Mouse (Mus musculus): ENCODE results near the gene Kif27. TPM values are rescaled to one million over a fixed set of nuclear protein-coding genes. Genes with fewer than 3 reads are reported as not detected.
A peak's percentile ranks its signal among the peaks of the same experiment; 100 is the strongest.

The Kif27 gene
- polyA plus RNA-seq, 1 experiment from 2014 or later = 1.9 TPM

DNA sequence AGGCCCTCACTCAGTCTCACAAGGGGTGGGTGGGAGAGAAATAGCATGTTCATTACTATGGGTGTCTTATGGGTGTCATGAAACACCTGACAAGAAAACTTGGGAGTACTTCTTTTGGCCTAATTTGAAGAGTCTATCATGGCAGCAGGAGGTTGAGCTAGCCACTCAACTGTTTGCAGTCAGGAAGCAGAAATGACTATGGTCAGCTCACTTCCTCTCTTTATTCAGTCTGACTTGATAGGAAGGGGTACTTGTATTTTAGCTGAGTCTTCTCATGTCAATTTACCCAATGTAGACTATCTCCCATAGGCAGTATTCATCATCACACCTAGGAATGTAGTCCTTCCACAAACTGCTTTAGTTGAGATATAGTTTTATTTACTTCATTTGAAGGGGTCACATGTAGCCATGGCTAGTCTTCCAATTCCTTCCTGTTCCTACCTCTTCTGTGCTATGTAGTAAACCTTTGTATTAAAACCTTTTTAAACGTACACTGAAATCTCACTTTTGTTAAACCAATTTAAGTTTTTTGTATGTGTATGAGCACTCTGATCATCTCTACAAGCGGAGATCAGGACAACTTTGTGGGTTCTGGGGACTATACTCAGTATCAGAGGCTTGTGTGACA, 30.5 kb upstream of the Kif27 start:
- Histone ChIP-seq H3K9ac (ENCODE audit: low read depth, low read length) (no peak overlapping the region), H3K27me3 (ENCODE audit: control insufficient read depth, insufficient read depth, low read depth, low read length) (no peaks in the 10 kb centered on the region), H3K9me3 (replicated peaks; ENCODE audit: control insufficient read depth, low read length, poor library complexity, severe bottlenecking) (no peaks in the 10 kb centered on the region), H3K4me3 (ENCODE audit: low read depth, low read length) (no peak overlapping the region), H3K4me2 (ENCODE audit: low read length) (no peak overlapping the region), H3K36me3 (ENCODE audit: control insufficient read depth, insufficient read depth, low read length) (peaks cover 19% of the 10 kb centered on the region), H3K27ac (ENCODE audit: low read length) (no peak overlapping the region), H3K4me1 (ENCODE audit: control insufficient read depth, insufficient read depth, low read length) (peaks cover 2% of the 10 kb centered on the region; the same call in 1 of the 2 replicates)
- 84% methylated on average over 2 of the region's 2 CpGs for WGBS
- ATAC-seq = no peak

DNA sequence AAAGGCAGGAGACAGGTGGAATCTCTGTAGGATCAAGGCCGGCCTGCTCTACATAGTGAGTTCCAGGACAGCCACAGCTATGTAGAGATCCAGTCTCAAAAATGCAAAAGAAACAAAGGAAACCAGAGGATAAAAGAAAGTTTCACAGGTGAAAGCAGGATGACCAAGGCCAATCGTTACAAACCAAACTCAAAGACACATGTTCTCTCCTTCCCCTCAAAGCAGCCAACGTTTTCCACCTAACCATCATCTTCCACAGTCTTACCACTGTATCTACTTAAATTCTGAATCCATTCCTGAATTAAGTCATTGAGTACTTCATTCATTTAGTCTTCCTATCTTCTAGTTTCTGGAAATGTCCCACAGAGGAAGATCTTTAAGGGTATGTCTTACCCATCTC, 29.5 kb upstream of the Kif27 start:
- Histone ChIP-seq H3K4me1 (ENCODE audit: control insufficient read depth, insufficient read depth, low read length) (peaks cover 8% of the 10 kb centered on the region), H3K27ac (ENCODE audit: low read length) (no peak overlapping the region), H3K36me3 (ENCODE audit: control insufficient read depth, insufficient read depth, low read length) (peaks cover 11% of the 10 kb centered on the region), H3K27me3 (ENCODE audit: control insufficient read depth, insufficient read depth, low read depth, low read length) (no peaks in the 10 kb centered on the region), H3K4me3 (ENCODE audit: low read depth, low read length) (no peak overlapping the region), H3K9ac (ENCODE audit: low read depth, low read length) (no peak overlapping the region), H3K4me2 (ENCODE audit: low read length) (no peak overlapping the region), H3K9me3 (replicated peaks; ENCODE audit: control insufficient read depth, low read length, poor library complexity, severe bottlenecking) (no peaks in the 10 kb centered on the region)
- 50% methylated on average over 3 of the region's 3 CpGs for WGBS
- no peak for ATAC-seq

DNA sequence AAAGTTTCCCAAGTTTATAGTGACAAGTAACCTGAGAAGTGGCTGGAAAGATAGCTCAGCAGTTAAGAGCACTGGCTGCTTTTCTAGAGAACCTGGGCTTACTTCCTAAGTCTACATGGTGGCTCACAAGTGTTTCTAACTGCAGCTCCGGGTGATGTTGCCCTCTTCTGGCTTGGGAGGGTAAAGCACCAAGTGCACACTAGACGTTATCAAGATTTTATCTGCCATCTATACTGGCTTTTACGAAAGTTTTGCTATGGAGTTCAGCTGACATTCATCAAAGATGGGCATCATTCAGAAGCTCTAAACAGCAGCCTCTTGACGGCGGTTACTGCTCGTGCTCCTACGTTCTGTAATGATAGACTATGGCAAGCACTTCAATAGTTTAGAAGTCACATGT, 29.0 kb upstream of the Kif27 start:
- no peaks in the 10 kb centered on the region for H3K27me3 ChIP-seq (ENCODE audit: control insufficient read depth, insufficient read depth, low read depth, low read length)
- no peaks in the 10 kb centered on the region for H3K9me3 ChIP-seq (replicated peaks; ENCODE audit: control insufficient read depth, low read length, poor library complexity, severe bottlenecking)
- 14% methylated on average over 7 of the region's 7 CpGs for WGBS
- H3K4me3 ChIP-seq (ENCODE audit: low read depth, low read length) = no peak overlapping the region
- ATAC-seq = peak; percentile 62; the same call in 1 of the 2 replicates
- no peak overlapping the region for H3K27ac ChIP-seq (ENCODE audit: low read length)
- no peak overlapping the region for H3K4me2 ChIP-seq (ENCODE audit: low read length)
- H3K9ac ChIP-seq (ENCODE audit: low read depth, low read length) = no peak overlapping the region
- peaks cover 8% of the 10 kb centered on the region for H3K4me1 ChIP-seq (ENCODE audit: control insufficient read depth, insufficient read depth, low read length)
- peaks cover 11% of the 10 kb centered on the region for H3K36me3 ChIP-seq (ENCODE audit: control insufficient read depth, insufficient read depth, low read length)

DNA sequence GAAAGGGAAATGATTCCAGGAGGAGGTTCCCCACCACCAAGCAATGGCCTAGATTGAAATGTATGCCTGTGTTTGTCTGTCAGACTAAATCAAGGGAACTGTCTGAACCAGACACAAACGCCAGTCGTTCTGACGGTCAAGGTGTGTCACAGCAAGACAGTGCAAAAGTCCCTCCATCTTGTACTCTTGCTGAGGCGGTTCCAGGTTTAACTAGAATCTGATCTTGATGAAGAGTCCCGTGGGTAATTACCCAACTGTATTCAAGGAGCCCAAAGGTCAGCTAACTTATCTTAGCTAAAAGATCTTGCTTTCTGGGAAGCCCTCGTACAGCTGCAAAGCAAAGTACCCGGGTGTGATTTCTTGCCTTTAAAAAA, 26.6 kb upstream of the Kif27 start:
- H3K27ac ChIP-seq (ENCODE audit: low read length) = no peak overlapping the region

DNA sequence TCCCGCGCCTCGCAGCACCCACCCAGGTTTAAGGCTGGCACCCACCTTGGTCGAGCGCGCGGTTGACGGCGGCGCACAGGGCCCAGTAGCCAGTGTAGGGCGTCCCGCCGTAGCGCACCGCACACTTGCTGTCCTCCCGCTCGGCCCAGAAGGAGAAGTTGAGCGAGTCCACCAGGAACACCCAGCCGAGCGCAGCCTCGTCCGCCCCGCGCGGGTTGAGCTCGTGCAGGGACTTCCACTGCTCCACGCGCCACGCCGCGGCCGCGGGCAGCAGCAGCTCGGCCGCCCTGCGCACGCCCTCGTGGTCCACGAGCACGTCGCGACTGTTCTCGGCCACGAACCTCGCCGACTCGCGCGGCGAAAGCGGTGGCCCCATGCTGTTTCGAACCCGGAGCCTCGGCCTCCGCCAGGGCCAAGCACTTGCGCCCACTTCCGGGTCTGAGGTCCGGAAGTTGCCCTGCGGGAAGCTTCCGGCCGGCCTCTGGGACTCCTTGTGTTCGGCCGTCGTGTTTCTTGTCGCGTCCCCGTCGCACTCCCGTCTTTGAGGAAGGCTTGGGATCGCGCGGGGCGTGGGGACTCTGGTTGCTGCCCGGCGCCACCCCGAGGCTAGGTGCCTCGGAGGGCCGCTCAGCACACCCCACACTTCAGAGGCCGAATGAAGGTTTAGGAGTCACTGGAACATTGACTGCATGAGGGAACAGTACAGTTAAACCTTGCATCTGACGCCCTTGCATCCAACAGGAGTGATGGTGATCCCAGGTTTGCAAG, 26.0 kb upstream of the Kif27 start, which contains the start of gene 2210016F16Rik:
TSS of gene 2210016F16Rik (minus strand) at position 447 of the 768 bp plus-strand sequence.
- peak within 1 kb of the TSS; percentile 79 for H3K4me3 ChIP-seq (ENCODE audit: low read depth, low read length)
- H3K9ac ChIP-seq (ENCODE audit: low read depth, low read length) = peak within 1 kb of the TSS; percentile 83
- WGBS = 2% methylated on average over 79 of the region's 80 CpGs
- peaks cover 8% of the 10 kb centered on the region for H3K4me1 ChIP-seq (ENCODE audit: control insufficient read depth, insufficient read depth, low read length)
- no peaks in the 10 kb centered on the region for H3K27me3 ChIP-seq (ENCODE audit: control insufficient read depth, insufficient read depth, low read depth, low read length)
- H3K36me3 ChIP-seq (ENCODE audit: control insufficient read depth, insufficient read depth, low read length) = peaks cover 23% of the 10 kb centered on the region
- H3K9me3 ChIP-seq (replicated peaks; ENCODE audit: control insufficient read depth, low read length, poor library complexity, severe bottlenecking) = 0 out of 2 replicates have a peak, but pooled peaks cover 2% of the 10 kb centered on the region
- ATAC-seq = peak; percentile 74
- peak within 1 kb of the TSS; percentile 0 for H3K27ac ChIP-seq (ENCODE audit: low read length)
- peak within 1 kb of the TSS; percentile 95 for H3K4me2 ChIP-seq (ENCODE audit: low read length)

More for the DNA sequence above, 26.6 kb upstream of the Kif27 start:
- Histone ChIP-seq H3K4me2 (ENCODE audit: low read length) (peak overlapping the region; percentile 95), H3K27me3 (ENCODE audit: control insufficient read depth, insufficient read depth, low read depth, low read length) (no peaks in the 10 kb centered on the region), H3K9me3 (replicated peaks; ENCODE audit: control insufficient read depth, low read length, poor library complexity, severe bottlenecking) (0 out of 2 replicates have a peak, but pooled peaks cover 2% of the 10 kb centered on the region), H3K9ac (ENCODE audit: low read depth, low read length) (peak overlapping the region; percentile 83; the same call in 1 of the 2 replicates), H3K36me3 (ENCODE audit: control insufficient read depth, insufficient read depth, low read length) (peaks cover 18% of the 10 kb centered on the region), H3K4me1 (ENCODE audit: control insufficient read depth, insufficient read depth, low read length) (peaks cover 8% of the 10 kb centered on the region), H3K4me3 (ENCODE audit: low read depth, low read length) (peak overlapping the region; percentile 79; the same call in 1 of the 2 replicates)
- WGBS = 90% methylated on average over 7 of the region's 7 CpGs
- no peak for ATAC-seq

DNA sequence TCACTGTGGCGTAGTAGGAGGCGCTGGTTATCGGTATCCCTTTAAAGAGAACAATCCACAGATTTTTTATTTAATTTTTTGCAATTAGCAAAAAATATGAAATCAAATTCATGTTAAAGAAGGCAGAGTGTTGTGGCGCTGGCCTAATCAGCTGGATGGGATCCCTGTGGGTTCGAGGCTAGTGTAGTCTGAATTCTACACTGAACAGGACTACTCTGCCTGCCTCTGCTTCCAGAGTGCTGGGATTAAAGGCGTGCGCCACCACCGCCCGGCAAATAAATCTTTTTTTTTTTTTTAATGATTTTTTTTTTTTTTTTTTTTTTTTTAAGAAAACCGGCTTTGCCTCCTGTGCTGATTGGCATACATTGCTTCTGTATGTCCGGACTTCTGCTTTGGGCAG, 25.4 kb upstream of the Kif27 start:
- Histone ChIP-seq H3K9ac (ENCODE audit: low read depth, low read length) (peak overlapping the region; percentile 83), H3K27ac (ENCODE audit: low read length) (no peak overlapping the region; the same call in 1 of the 2 replicates), H3K4me1 (ENCODE audit: control insufficient read depth, insufficient read depth, low read length) (peaks cover 8% of the 10 kb centered on the region), H3K9me3 (replicated peaks; ENCODE audit: control insufficient read depth, low read length, poor library complexity, severe bottlenecking) (0 out of 2 replicates have a peak, but pooled peaks cover 2% of the 10 kb centered on the region), H3K27me3 (ENCODE audit: control insufficient read depth, insufficient read depth, low read depth, low read length) (no peaks in the 10 kb centered on the region), H3K4me2 (ENCODE audit: low read length) (peak overlapping the region; percentile 95), H3K36me3 (ENCODE audit: control insufficient read depth, insufficient read depth, low read length) (peaks cover 23% of the 10 kb centered on the region), H3K4me3 (ENCODE audit: low read depth, low read length) (peak overlapping the region; percentile 79)
- no peak for ATAC-seq
- WGBS = 45% methylated on average over 11 of the region's 11 CpGs

DNA sequence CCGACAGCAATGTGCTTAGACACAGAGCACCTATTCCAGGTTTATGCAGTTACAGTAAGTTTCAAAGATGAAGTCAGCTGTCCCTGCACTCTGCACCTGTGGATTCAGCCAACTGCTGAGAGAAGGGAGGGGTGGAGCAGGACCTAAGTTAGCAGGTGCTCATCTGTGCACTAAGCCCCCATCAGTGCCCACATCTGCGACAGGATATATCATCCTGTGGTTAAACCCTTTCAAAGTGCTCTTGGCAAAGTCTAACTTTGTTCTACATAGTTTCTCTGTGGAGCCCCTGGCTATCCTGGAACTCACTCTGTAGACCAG, 14.2 kb upstream of the Kif27 start:
- Histone ChIP-seq H3K9me3 (replicated peaks; ENCODE audit: control insufficient read depth, low read length, poor library complexity, severe bottlenecking) (no peaks in the 10 kb centered on the region; the same call in 1 of the 2 replicates), H3K27ac (ENCODE audit: low read length) (no peak overlapping the region), H3K36me3 (ENCODE audit: control insufficient read depth, insufficient read depth, low read length) (no peaks in the 10 kb centered on the region), H3K9ac (ENCODE audit: low read depth, low read length) (no peak overlapping the region), H3K4me1 (ENCODE audit: control insufficient read depth, insufficient read depth, low read length) (no peaks in the 10 kb centered on the region), H3K4me3 (ENCODE audit: low read depth, low read length) (no peak overlapping the region), H3K27me3 (ENCODE audit: control insufficient read depth, insufficient read depth, low read depth, low read length) (no peaks in the 10 kb centered on the region), H3K4me2 (ENCODE audit: low read length) (no peak overlapping the region)
- 91% methylated on average over 2 of the region's 2 CpGs for WGBS
- no peak for ATAC-seq

DNA sequence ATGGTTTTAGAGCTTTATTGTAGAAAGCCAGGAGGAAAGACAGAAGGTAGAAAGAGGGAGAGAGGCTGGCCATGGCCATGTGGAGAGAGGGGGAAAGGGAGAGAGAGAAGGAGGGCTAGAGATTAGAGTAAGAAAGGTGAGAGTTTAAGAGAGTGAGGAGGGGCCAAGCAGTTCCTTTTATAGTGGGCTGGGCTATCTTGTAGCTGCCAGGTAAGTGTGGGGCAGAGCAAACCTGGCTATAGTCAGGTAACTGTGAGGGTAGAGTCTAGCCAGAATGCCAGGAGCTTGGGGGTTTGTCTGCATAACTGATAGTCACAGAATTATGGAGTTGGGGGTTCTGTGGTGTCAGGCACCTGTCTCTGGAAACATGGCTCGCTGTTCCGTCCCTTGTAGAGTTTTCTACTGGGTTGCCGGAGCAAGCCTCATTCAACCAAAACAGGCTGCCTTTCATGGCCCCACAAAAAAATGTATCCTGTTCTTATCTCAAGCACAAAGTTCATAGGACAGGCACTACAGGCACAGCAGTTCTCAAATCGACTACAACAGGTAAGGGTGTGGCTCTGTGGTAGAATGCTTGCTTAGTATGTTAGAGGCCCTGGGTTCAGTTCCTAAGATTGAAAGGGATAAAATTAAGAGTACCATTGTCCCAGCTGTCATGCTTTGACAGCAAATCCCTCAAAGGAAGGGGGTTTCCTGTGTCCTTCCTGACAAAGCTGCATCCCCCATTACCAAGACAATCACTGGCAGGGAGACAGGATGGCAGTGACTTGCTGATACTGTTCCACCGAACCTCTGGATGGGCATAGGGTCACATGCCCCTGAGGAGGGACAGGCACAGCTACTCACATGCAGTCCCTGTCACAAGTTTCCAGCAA, 13.6 kb upstream of the Kif27 start:
- no peak overlapping the region for H3K9ac ChIP-seq (ENCODE audit: low read depth, low read length)
- ATAC-seq = no peak
- no peak overlapping the region for H3K27ac ChIP-seq (ENCODE audit: low read length)
- no peak overlapping the region for H3K4me3 ChIP-seq (ENCODE audit: low read depth, low read length)
- no peaks in the 10 kb centered on the region; the same call in 1 of the 2 replicates for H3K9me3 ChIP-seq (replicated peaks; ENCODE audit: control insufficient read depth, low read length, poor library complexity, severe bottlenecking)
- no peaks in the 10 kb centered on the region for H3K36me3 ChIP-seq (ENCODE audit: control insufficient read depth, insufficient read depth, low read length)
- no peaks in the 10 kb centered on the region for H3K4me1 ChIP-seq (ENCODE audit: control insufficient read depth, insufficient read depth, low read length)
- H3K27me3 ChIP-seq (ENCODE audit: control insufficient read depth, insufficient read depth, low read depth, low read length) = no peaks in the 10 kb centered on the region
- 86% methylated on average over 5 of the region's 5 CpGs for WGBS
- H3K4me2 ChIP-seq (ENCODE audit: low read length) = no peak overlapping the region
